Mouse (Mus musculus) forebrain, embryonic 13.5 days (tissue): ENCODE results near the gene Fuca1. TPM values are rescaled to one million over a fixed set of nuclear protein-coding genes. Genes with fewer than 3 reads are reported as not detected.

ENCODE experiments used
- polyA plus RNA-seq: library from polyadenylated mRNA; unstranded; fragments of >200 nt; fragmentation: Nextera tagmentation; extraction: Ambion mirVana; gene quantifications from 2 replicates; pipeline ENCODE4 v1.2.1, GENCODE M21; 2015

Gene Fuca1
- polyA plus RNA-seq, 1 experiment from 2014 or later = 41.7 TPM

Other genes starting within 250 kb of the Fuca1 start
- 0.13 TPM in 2 replicates for gene Ifnlr1, start 234.4 kb upstream of the Fuca1 start, polyA plus RNA-seq
- gene Il22ra1, start 192.6 kb upstream of the Fuca1 start, polyA plus RNA-seq = not detected in 2 replicates
- gene Myom3, start 161.0 kb upstream of the Fuca1 start, polyA plus RNA-seq = 0.09 TPM in 1 of 2 replicates, not detected in the other
- gene Srsf10, start 65.0 kb upstream of the Fuca1 start, polyA plus RNA-seq = 341 and 352 TPM in 2 replicates
- 180 and 185 TPM in 2 replicates for gene Pnrc2, start 46.9 kb upstream of the Fuca1 start, polyA plus RNA-seq
- gene Cnr2, start 25.3 kb upstream of the Fuca1 start, polyA plus RNA-seq = 0.13 and 0.21 TPM in 2 replicates
- 56.2 and 57.1 TPM in 2 replicates for gene Hmgcl, start 25.7 kb downstream of the Fuca1 start, polyA plus RNA-seq
- gene Gale, start 43.0 kb downstream of the Fuca1 start, polyA plus RNA-seq = 28.7 and 33.6 TPM in 2 replicates
- gene Lypla2, start 51.9 kb downstream of the Fuca1 start, polyA plus RNA-seq = 163 and 173 TPM in 2 replicates
- 50.9 and 53.6 TPM in 2 replicates for gene Pithd1, start 66.5 kb downstream of the Fuca1 start, polyA plus RNA-seq
- gene Eloa, start 101.0 kb downstream of the Fuca1 start, polyA plus RNA-seq = 29.1 and 30.9 TPM in 2 replicates
- 383 and 388 TPM in 2 replicates for gene Rpl11, start 132.7 kb downstream of the Fuca1 start, polyA plus RNA-seq
- gene Id3, start 222.8 kb downstream of the Fuca1 start, polyA plus RNA-seq = 90.9 and 119 TPM in 2 replicates